Mouse (Mus musculus) kidney, postnatal 4 days (tissue): ENCODE measurements around the gene Tmem121.
A peak's percentile ranks its signal among the peaks of the same experiment; 100 is the strongest.

Experiments used
- DNase-seq, 2 experiments: peaks; one replicate each; pipeline ENCODE4 v3.0.0; 2021; ENCODE audit warnings: mixed read lengths in 2 of 2

The Tmem121 gene

DNA sequence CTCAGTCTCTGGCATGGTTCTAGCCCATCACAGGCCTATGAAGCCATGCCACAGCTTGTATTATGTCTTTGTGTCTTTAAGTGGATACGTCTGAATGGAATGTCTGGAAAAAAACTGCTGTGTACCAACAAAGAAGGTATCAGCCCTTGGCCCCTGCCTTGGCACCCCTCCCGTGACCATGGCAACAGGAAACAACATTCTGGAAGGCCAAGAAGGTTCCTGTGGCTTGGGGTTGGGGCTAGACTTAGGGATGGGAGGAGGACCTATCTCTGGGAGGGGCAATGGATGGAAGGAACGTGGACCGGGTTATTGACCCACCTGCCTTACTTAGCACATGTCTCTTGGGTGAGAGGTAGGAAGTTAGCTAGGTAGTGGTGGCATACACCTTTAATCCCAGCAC is 36.4 kb upstream of the Tmem121 start:
- peak; percentile 43 to 62 for DNase-seq

DNA sequence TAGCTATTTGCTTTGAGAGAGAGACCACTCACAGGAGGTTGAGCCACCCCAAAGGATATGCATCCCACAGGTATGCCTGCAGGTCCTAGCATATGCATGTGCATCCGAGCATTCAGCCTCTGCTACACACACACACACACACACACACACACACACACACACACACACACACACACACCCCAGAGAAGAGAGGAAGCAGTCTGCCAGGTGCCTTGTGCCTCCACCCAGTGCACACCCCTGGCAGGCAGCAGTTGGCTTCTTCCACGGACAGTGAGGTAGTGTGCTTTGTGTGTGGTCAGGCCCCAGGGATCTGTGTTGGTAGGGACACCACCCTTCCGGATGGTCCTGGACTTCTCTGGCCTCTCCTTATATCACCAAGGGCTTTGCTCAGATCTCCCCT is 35.8 kb upstream of the Tmem121 start:
- DNase-seq = no peak

DNA sequence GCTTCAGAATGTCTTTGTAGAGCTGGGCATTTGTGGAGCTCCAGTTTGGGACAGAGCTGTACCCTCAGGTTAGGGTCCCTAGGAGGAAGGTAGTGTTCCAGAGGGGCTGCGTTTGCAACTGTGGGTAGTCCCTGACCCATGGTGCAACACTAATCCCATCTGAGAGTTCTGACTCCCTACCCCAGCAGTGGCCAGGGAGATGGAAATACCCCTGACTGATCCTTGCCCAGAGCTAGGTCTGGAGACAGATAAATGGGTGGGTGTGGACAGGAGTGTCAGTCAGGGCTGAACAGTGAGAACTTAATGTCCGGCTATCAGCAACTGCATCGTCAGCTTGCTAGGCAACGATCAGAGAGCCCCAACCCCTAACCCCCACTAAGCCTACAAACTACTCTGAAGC is 35.1 kb upstream of the Tmem121 start:
- no peak for DNase-seq

DNA sequence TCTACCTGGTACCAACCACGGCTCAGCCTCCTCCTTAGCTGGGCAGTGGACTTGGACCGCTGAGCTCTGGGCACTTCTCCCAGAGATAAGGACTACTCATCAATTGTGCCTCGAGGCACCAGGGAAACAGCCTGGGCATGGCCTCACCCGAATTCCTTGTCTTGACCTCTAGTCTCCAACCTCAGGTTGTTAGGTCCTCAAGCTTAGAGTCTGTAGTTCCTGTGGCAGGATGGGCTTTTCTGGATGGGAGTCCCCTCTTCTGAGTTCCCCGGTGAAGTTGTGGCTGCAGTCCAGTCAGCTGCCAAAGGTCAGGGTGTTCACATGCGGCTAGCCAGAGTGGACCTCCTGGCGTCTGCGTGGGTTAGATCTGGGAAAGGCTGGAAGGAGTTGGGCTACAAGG is 34.7 kb upstream of the Tmem121 start:
- DNase-seq = peak in 1 of 2 experiments; percentile 38

- peak; percentile 62 to 75 for DNase-seq
Observed at GRCm38 (mm10) chr12:113151661-113152271, 34.0 kb upstream of the Tmem121 start.

- DNase-seq = peak; percentile 31 to 40
Observed at GRCm38 (mm10) chr12:113152272-113152661, 33.5 kb upstream of the Tmem121 start.

DNA sequence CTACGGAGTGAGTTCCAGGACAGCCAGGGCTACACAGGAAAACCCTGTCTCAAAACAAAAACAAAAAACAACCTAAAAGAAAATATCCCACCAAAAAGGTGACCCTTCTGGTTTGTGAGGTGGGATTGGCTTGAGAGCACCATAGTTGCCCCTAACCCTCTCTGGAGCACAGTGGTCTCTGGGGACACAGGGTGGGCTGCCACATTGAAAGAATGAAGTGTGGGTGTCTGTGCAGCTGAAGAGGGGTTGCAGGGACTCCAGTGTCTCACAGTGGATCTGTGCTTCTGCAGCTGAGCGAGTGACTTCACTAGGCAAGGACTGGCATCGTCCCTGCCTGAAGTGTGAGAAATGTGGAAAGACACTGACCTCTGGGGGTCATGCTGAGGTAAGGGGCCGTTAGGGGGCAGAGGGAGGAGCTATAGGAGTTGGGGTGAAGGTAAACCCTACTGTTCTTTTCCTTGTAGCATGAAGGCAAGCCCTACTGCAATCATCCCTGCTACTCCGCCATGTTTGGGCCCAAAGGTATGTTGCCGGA is 32.7 kb upstream of the Tmem121 start:
- DNase-seq = no peak

DNA sequence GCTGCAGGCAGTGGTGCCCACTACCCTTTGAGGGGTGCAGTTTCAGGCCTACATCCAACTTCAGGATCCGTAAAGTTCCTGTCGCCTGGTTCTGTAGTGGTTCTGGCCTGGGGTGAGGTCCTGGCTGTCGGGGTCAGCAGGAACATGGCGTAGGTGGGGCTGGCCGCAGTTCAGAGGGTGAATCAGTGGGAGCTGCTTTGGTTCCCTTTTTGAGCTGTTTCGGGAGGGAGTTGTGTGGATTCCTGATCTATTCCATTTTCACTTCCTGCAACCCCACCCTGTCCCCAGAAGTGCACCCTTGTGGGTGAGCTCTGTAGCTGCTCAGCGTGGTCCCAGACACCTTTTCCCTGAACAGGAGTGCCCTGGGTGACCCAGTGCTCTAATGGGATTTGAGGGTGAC is 31.8 kb upstream of the Tmem121 start:
- DNase-seq = no peak

DNA sequence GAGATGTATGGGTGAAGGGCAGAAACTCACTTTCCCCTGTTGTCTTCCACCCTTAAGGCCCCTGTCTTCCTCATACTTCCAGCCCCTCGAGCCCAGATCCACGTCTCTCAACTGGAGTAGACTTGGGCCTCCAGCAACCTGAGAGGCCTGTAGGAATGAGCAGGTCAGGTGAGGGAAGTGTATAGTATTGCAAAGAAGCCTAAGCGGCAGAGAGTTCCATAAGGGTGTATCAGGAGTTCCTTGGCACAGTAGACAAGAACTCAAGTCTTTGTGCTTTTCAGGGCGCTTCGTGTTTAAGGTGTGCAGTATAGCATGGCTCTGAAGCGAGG is 31.0 kb upstream of the Tmem121 start:
- DNase-seq = no peak

DNA sequence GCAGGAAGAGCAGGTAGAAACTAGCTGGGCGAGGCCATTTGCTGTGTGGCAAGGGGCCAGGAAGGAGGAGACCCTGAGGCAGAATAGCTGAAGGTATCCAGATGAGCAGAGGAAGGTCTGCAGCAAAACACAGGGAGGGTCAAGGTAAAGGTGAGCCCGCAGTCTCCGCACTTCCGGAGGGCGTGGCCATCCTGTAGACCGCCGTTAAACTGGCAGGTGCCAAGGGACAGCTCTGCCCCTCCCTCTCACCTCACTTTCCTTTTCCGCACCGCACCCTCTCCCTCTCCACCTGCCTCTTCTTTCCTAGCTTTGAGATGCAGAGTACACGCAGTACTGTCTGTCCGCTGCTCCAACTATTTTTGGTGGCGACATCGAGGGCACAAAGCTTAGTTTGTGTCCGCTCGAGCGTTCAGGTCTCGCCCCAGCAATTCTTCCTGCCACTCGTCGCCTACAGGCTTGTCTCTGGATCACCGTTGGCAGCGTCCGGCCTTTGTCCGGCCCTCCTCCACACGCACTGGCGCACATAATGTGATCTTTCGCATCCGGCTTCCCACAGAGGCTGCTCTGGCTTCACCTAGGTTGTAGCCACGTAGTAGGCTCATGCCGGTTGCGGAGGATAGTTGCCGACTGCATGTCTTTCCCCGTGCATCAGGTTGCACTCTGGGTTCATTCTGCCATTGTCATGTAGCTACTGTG is 30.5 kb upstream of the Tmem121 start:
- DNase-seq = peak; percentile 72 to 82

DNA sequence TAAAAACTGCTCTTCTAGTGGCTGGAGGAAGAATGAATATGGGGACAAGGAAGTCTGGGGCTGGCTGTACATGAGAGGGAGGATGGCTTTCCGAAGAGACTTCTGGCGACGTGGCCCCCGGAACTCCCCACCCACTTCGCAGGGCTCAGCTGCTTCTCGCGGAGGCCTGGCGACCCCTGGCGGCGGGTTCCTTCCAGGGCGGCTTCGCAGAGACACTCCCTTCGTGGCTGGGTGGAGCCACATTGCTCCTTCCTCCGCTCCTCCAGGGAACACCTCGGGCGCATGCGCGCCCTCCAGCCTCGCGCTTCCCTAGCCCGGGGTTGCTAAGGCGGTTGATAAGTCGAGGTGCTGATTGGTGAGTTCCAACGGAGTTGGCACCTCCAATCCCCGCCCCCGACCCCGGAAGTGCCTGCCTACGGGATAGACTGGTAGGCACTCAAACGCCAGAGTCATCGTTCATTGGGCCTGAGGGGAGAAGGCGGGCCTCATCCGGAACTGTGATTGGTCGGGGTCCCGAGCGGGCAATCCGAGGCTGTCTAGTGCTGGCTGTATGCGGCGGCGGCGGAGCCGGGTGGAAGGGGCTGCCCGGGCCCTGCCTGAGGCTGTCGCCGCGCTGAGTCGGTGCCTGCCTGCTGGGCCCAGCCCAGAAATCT is 29.7 kb upstream of the Tmem121 start, which contains the start of gene Tedc1:
Gene Tedc1, plus strand, starts transcription at position 535 of the 653 bp plus-strand sequence.
- DNase-seq = peak; percentile 100

GRCm38 (mm10) chr12:113156540-113156929 is 29.2 kb upstream of the Tmem121 start:
- DNase-seq = no peak

DNA sequence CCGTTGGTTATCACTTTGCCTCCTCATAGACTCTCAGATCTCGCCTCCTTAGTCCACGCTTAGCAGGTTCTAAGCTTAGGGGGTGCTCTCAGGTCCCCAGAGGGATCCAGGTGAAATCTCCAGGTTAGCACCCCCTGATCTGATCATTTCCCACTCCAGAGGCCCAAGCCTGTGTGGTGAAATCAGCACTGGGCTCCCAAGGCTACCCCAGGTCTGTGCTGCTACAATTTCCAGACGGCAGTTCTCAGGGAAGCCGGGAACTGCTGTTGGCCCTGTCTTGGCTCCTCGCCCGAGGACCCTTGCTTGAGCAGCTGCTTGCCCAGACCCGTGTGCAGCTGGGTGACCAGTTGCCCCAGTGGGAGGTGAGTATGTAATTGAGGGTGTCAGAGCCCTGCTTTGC is 28.7 kb upstream of the Tmem121 start:
- DNase-seq = peak in 1 of 2 experiments; percentile 40

DNA sequence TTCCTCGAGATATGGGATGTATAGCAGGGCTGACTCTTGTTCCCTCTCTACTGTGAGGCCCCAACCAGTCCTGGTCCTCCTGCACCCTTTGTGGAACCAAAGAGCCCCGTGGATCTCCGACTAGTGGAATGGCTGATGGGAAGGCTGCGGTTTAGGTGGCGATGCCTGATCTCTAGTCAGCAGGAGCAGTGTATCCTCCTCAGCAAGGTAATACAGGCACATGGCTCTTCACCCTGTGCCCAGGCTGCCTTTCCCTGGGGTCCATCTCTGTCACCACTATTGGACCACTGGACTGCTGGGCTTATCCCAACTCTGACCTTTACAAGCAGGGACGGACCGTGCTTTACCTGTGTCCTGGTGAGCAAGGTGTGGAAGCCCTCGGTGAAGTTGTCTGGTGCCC is 28.2 kb upstream of the Tmem121 start:
- DNase-seq = no peak

GRCm38 (mm10) chr12:113157971-113158370 is 27.8 kb upstream of the Tmem121 start:
- DNase-seq = no peak

GRCm38 (mm10) chr12:113163561-113164006 is 22.1 kb upstream of the Tmem121 start:
- no peak for DNase-seq

DNA sequence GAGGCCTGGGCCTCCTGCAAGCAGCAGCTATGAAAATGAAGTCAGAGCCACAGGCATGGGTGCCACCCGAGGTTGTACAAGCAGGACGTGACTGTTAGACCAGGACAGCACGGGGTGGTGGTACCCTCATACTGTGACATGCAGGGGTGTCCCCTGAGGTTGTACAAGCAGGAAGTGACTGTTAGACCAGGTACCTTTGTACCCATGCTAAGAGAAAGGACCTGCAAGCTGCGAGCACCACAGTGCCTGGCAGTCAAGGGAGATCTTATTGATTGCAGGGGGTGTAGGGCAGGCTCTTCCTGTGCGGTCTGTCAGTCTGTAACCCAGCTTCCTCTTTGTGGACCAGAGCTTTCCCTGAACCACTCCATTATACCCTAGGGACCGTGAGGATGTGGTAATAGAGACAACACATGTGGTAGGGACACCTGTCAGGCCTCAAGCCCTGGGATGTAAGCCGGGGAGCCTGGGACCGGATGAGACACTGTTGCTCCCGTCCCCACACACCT is 17.6 kb upstream of the Tmem121 start:
- no peak for DNase-seq

DNA sequence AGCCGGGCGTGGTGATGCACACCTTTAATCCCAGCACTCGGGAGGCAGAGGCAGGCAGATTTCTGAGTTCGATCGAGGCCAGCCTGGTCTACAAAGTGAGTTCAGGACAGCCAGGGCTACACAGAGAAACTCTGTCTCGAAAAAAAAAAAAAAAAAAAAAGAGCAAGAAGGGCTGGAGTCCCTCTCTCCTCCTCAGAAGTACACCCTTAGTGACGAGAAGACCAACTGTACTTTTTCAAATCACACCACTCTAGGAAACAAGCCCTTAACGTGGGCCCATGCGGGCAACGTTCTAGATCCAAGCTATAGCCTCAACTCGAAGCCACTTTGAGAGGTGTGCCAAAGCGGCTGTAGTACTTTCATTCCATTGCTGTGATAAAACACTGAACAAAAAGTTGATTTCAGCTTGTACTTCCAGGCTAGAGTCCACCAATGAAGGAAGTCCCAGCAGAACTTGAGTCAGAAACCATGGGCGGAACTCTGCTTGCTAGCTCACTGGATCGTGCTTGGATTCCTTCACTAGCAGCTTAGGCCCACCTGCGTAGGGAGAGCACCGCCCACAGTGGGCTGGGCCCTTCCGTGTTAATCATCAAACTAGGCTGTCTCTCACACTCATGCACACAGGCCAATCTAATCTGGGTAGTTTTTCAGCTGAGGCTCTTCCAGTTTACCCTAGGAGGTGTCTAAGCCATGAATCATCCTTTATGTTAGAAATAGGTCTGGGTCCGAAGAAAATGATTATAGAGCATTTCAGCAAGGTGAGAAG is 8.6 kb upstream of the Tmem121 start:
- no peak for DNase-seq

GRCm38 (mm10) chr12:113181020-113181419 is 4.7 kb upstream of the Tmem121 start:
- no peak for DNase-seq

- DNase-seq = no peak
Observed at GRCm38 (mm10) chr12:113184945-113185344, 785 bp upstream of the Tmem121 start.

DNA sequence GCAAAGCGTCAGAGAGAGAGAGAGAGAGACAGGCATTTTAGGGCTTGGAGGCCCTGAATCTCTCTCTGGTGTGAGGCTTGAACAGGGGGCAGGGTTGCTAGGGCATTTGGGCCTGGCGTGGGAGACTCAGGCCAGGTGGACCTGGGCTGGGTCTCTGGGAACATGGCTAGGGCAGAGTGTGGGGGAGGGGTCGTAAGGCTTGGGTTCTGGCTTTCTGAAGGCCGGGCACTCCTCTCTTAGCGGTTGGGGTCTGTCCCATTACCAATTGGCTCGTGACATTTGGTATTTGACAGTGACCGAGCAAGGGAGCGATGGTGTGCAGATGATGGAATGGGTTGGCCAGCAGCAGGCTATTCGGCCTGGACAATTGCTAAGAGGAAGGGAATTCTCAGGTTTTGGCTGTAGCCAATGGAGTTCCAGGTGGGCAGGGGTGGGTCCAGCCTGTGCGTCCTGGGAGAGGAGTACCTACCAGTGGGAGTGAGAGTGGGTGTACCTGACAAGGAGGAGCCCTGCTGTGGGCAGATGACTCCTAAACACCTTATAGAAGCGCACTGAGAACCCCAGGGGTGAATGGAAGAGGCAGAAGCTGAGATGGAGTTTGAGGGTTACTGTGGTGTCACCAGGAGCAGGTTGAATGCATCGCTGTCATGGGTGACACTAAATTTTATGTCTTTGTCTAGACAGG is 738 bp downstream of the Tmem121 start:
- DNase-seq = no peak

- no peak for DNase-seq
Observed at GRCm38 (mm10) chr12:113187011-113187375, 1.3 kb downstream of the Tmem121 start.
